9 mouse cellular contexts compared by ENCODE assay signal in genomic region chr6:119499271-119499670, GRCm38 (mm10). TPM values are rescaled to one million over a fixed set of nuclear protein-coding genes. Genes with fewer than 3 reads are reported as not detected.
A peak's percentile ranks its signal among the peaks of the same experiment; 100 is the strongest.
DNase-seq lines count a peak whose midpoint lies in the region; ATAC-seq lines count a peak whose summit lies in the region.
"Had no signal": no experiment of that assay in that cellular context is flagged by ENCODE, and none has a peak within 500 bp of the region (broad histone marks: within the 10 kb centered on the region; RNA-seq: fewer than 3 reads in every experiment).

No protein-coding gene starts in this region.

- no peaks in the 10 kb centered on the region for H3K9me3 ChIP-seq in forebrain, embryonic 14.5 days (replicated peaks; ENCODE audit: control insufficient read depth, low read length)
- H3K9me3 ChIP-seq in forebrain, embryonic 13.5 days (replicated peaks): no peaks in the 10 kb centered on the region

- WGBS in forebrain, embryonic 14.5 days: 21% methylated on average over 5 of the region's 5 CpGs
- 25% methylated on average over 5 of the region's 5 CpGs for WGBS in forebrain, embryonic 13.5 days

- no peaks in the 10 kb centered on the region for H3K36me3 ChIP-seq in forebrain, embryonic 14.5 days (ENCODE audit: control insufficient read depth, insufficient read depth, low read length)
- no peaks in the 10 kb centered on the region for H3K36me3 ChIP-seq in forebrain, embryonic 13.5 days (ENCODE audit: poor library complexity, severe bottlenecking)

- no peak overlapping the region for H3K9ac ChIP-seq in forebrain, embryonic 14.5 days (ENCODE audit: low read length)
- no peak overlapping the region for H3K9ac ChIP-seq in forebrain, embryonic 13.5 days

- no peak overlapping the region for H3K4me2 ChIP-seq in forebrain, embryonic 14.5 days (ENCODE audit: low read length)
- H3K4me2 ChIP-seq in forebrain, embryonic 13.5 days: no peak overlapping the region

- no peaks in the 10 kb centered on the region for H3K27me3 ChIP-seq in forebrain, embryonic 14.5 days (replicated peaks; ENCODE audit: control insufficient read depth, insufficient read depth, low read length)
- no peaks in the 10 kb centered on the region for H3K27me3 ChIP-seq in forebrain, embryonic 13.5 days

- ATAC-seq in forebrain, embryonic 14.5 days: peak; percentile 52; the same call in 1 of the 2 replicates
- no peak for ATAC-seq in forebrain, embryonic 13.5 days

- no peak overlapping the region for H3K4me3 ChIP-seq in forebrain, embryonic 14.5 days (ENCODE audit: low read depth, low read length)
- no peak overlapping the region for H3K4me3 ChIP-seq in forebrain, embryonic 13.5 days
- H3K4me3 ChIP-seq: erythroblast, embryonic 14.5 days had no signal

- H3K27ac ChIP-seq in forebrain, embryonic 14.5 days (ENCODE audit: low read depth, low read length): no peak overlapping the region
- no peak overlapping the region for H3K27ac ChIP-seq in forebrain, embryonic 13.5 days

- peak; percentile 51 for DNase-seq in forebrain, embryonic 14.5 days (ENCODE audit: low spot score)
- peak; percentile 34 to 62 for DNase-seq in urinary bladder, postnatal 36 days (ENCODE audit: low spot score in 2 of 2)
- DNase-seq in urinary bladder, postnatal 10 days (ENCODE audit: low spot score): no peak
- DNase-seq in kidney, adult 8-10 months: peak; percentile 68 to 73
- DNase-seq in mesoderm, embryonic 11.5 days (ENCODE audit: low read depth, low spot score): peak; percentile 56
- DNase-seq in cerebellum, adult 11 months: no peak
- no peak for DNase-seq in right cerebral cortex, postnatal 25 days

- no peaks in the 10 kb centered on the region for H3K4me1 ChIP-seq in forebrain, embryonic 14.5 days (ENCODE audit: control insufficient read depth, insufficient read depth, low read length)
- H3K4me1 ChIP-seq in forebrain, embryonic 13.5 days: peaks cover 13% of the 10 kb centered on the region; the same call in 1 of the 2 replicates

RNA-seq across cellular contexts. Expression of gene Fbxl14, which starts 19.8 kb away (rescaled TPM):
- 6.8 and 7.6 TPM in 2 replicates for polyA plus RNA-seq in forebrain, embryonic 14.5 days (2014; fragmentation: Nextera tagmentation; extraction: Ambion mirVana)
- 4.1 and 4.2 TPM in 2 replicates for polyA plus RNA-seq in forebrain, embryonic 13.5 days (2015; fragmentation: Nextera tagmentation; extraction: Ambion mirVana)

RNA-seq across cellular contexts. Expression of gene Wnt5b, which starts 44.9 kb away (rescaled TPM):
- polyA plus RNA-seq in forebrain, embryonic 14.5 days (2014; fragmentation: Nextera tagmentation; extraction: Ambion mirVana): 3.0 and 3.4 TPM in 2 replicates
- polyA plus RNA-seq in forebrain, embryonic 13.5 days (2015; fragmentation: Nextera tagmentation; extraction: Ambion mirVana): 4.5 and 5.2 TPM in 2 replicates
- polyA plus RNA-seq: erythroblast, embryonic 14.5 days had no signal

Comparison
In these comparisons a context has a peak if more than half of its experiments do, and no peak if none do; other contexts are left out.
1. DNase-seq: peak in forebrain, embryonic 14.5 days (single experiment), urinary bladder, postnatal 36 days (2 of 2), kidney, adult 8-10 months (2 of 2) and mesoderm, embryonic 11.5 days (single experiment); none in urinary bladder, postnatal 10 days (single experiment), cerebellum, adult 11 months (single experiment) and right cerebral cortex, postnatal 25 days (single experiment).